Mouse (Mus musculus) brain, embryonic 18.5 days (tissue): ENCODE data around the gene Gm10408.
"Not testable (repeated sequence)": the region's sequence is repeated elsewhere in the genome, so short reads cannot be mapped to it uniquely, and the experiment has no call there.

Experiments used
- DNase-seq: peaks from one replicate; pipeline ENCODE4 v3.0.0-alpha.2; 2012; ENCODE audit warnings: low read depth, low spot score

The Gm10408 gene

DNA sequence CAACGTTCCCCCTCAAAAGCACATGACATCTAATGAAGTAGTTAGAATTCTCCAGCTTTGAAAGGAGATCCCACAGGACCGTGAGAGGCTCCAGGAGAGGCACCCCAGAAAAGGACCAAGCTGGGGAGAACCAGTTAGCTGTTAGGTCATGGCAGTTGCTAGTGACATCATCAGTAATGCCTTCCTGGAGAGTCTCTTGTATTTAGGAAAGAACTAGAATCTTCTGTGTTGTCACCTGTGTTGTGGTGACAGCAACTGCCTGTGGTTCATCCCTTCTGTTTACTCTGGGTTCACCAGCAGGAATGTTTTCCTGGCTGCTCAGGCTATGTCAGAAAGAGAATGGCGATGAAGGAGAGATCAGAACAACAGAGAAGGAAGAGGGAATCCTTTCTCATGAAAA is at the start of gene Gm10408:
Gene Gm10408 (plus strand): TSS at position 301 of the 400 bp plus-strand sequence.
- DNase-seq, result not testable (repeated sequence)

DNA sequence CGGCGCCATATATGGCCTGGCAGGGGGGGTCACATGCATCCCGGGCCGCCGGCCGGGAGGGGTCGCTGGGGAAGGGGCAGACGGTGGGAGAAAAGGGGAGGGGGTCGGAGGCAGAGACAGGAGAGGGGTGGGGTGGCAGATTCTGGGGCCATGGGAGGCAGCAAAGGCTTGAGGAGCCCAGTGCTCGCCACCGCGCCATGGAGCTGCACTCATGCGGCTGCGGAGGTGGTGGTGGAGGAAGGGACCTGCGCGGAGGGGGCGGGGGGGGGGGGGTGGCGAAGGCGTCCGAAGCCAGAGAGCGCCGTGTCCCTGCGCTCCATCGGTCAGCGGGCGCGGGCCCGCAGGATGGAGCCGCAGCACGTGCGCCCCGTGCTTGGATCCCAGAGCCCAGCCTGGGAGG is 36.9 kb upstream of the Gm10408 start, which contains the start of gene Gm10409:
Gene Gm10409 (plus strand): TSS at position 301 of the 400 bp plus-strand sequence.
- DNase-seq, result not testable (repeated sequence)

DNA sequence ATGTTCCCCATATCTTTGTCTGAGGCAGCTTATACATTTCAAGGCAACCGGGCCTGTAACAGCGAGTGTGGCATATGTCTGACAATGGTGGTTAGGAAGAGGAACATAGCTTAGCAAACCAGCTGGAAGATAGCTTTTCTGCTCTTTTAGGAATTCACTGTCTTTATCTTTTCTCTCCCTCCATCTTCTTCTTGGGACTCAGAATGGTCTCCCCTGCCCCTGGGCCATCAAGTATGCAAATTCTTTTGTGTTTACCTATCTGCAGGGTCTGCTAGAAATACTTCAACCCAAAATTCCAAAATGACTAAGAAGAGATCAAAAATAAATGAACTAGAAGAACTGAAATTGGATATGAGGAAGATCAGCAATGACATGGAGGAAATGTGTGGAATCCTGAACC is 21.4 kb upstream of the Gm10408 start, which contains the start of gene Gm3005:
Gene Gm3005 (plus strand): TSS at position 301 of the 400 bp plus-strand sequence.
- not testable (repeated sequence) for DNase-seq
